7 mouse cellular contexts compared by ENCODE assay signal in genomic region chr9:58823918-58824215, GRCm38 (mm10). TPM values are rescaled to one million over a fixed set of nuclear protein-coding genes. Genes with fewer than 3 reads are reported as not detected.
DNase-seq lines count a peak whose midpoint lies in the region; ATAC-seq lines count a peak whose summit lies in the region.

No protein-coding gene starts in this region.

- under 1% methylated on average over 35 of the region's 35 CpGs for WGBS in forebrain, embryonic 13.5 days
- WGBS in limb, embryonic 10.5 days: under 1% methylated on average over 35 of the region's 35 CpGs
- under 1% methylated on average over 19 of the region's 35 CpGs for WGBS in neural tube, embryonic 15.5 days

- H3K4me3 ChIP-seq in forebrain, embryonic 13.5 days: peak overlapping the region; percentile 80
- peak overlapping the region; percentile 69 for H3K4me3 ChIP-seq in limb, embryonic 10.5 days
- H3K4me3 ChIP-seq in neural tube, embryonic 15.5 days (replicated peaks): peak overlapping the region; percentile 85

- H3K27me3 ChIP-seq in forebrain, embryonic 13.5 days: peaks cover 43% of the 10 kb centered on the region
- peaks cover 86% of the 10 kb centered on the region for H3K27me3 ChIP-seq in limb, embryonic 10.5 days (ENCODE audit: low read depth, poor library complexity, severe bottlenecking)
- peaks cover 21% of the 10 kb centered on the region for H3K27me3 ChIP-seq in neural tube, embryonic 15.5 days (replicated peaks)

- H3K4me1 ChIP-seq in forebrain, embryonic 13.5 days: peaks cover 43% of the 10 kb centered on the region
- peaks cover 34% of the 10 kb centered on the region for H3K4me1 ChIP-seq in limb, embryonic 10.5 days
- peaks cover 57% of the 10 kb centered on the region for H3K4me1 ChIP-seq in neural tube, embryonic 15.5 days

- peak overlapping the region; percentile 87 for H3K9ac ChIP-seq in forebrain, embryonic 13.5 days
- peak overlapping the region; percentile 84 for H3K9ac ChIP-seq in neural tube, embryonic 15.5 days (replicated peaks)

- ATAC-seq in forebrain, embryonic 13.5 days: 0 out of 2 replicates have a peak, but pooled peaks have one; percentile 1
- no peak for ATAC-seq in neural tube, embryonic 15.5 days (ENCODE audit: low FRiP score)

- DNase-seq in kidney, postnatal 4 days: peak; percentile 31 to 48
- no peak for DNase-seq in kidney, adult 9 months
- DNase-seq in limb, embryonic 10.5 days (ENCODE audit: low spot score): peak; percentile 67
- no peak for DNase-seq in frontal cortex, postnatal 25 days (ENCODE audit: low spot score in 2 of 2)
- no peak for DNase-seq in thymus, postnatal 14 days

- H3K27ac ChIP-seq in forebrain, embryonic 13.5 days: 0 out of 2 replicates have a peak overlapping the region, but pooled peaks have one; percentile 92
- H3K27ac ChIP-seq in limb, embryonic 10.5 days: peak overlapping the region; percentile 79
- peak overlapping the region; percentile 92 for H3K27ac ChIP-seq in neural tube, embryonic 15.5 days (replicated peaks)

- H3K9me3 ChIP-seq in forebrain, embryonic 13.5 days (replicated peaks): no peaks in the 10 kb centered on the region
- H3K9me3 ChIP-seq in limb, embryonic 10.5 days (replicated peaks): no peaks in the 10 kb centered on the region
- no peaks in the 10 kb centered on the region for H3K9me3 ChIP-seq in neural tube, embryonic 15.5 days (replicated peaks)

- peak overlapping the region; percentile 96 for H3K4me2 ChIP-seq in forebrain, embryonic 13.5 days
- H3K4me2 ChIP-seq in neural tube, embryonic 15.5 days: peak overlapping the region; percentile 90

- H3K36me3 ChIP-seq in forebrain, embryonic 13.5 days (ENCODE audit: poor library complexity, severe bottlenecking): no peaks in the 10 kb centered on the region
- H3K36me3 ChIP-seq in limb, embryonic 10.5 days: no peaks in the 10 kb centered on the region
- H3K36me3 ChIP-seq in neural tube, embryonic 15.5 days: 0 out of 2 replicates have a peak, but pooled peaks cover 3% of the 10 kb centered on the region

RNA-seq across cellular contexts. Expression of gene Hcn4, which starts 0.7 kb away (rescaled TPM):
- 1.4 and 1.8 TPM in 2 replicates for polyA plus RNA-seq in forebrain, embryonic 13.5 days (2015; fragmentation: Nextera tagmentation; extraction: Ambion mirVana)
- polyA plus RNA-seq in limb, embryonic 10.5 days (2016; fragmentation: Nextera tagmentation; extraction: Ambion mirVana): 0.19 and 0.33 TPM in 2 replicates
- polyA plus RNA-seq in neural tube, embryonic 15.5 days (2015; fragmentation: Nextera tagmentation; extraction: Ambion mirVana): 2.9 and 4.0 TPM in 2 replicates

Comparison
In these comparisons a context has a peak if more than half of its experiments do, and no peak if none do; other contexts are left out.
1. DNase-seq: peak in kidney, postnatal 4 days (2 of 2) and limb, embryonic 10.5 days (single experiment); none in kidney, adult 9 months (single experiment), frontal cortex, postnatal 25 days (0 of 2) and thymus, postnatal 14 days (single experiment).
2. Peak in every context shown above with its lines, with median percentiles within 50 percentile points of each other: H3K27ac ChIP-seq and H3K4me3 ChIP-seq.